Mouse (Mus musculus): ENCODE measurements at regions not wholly inside any gene's neighbourhood (a gene's known extent, or its start where the extent isn't known, plus 50 kb on each side); places are given as distances from the start of the nearest gene placed in this dataset.

DNA sequence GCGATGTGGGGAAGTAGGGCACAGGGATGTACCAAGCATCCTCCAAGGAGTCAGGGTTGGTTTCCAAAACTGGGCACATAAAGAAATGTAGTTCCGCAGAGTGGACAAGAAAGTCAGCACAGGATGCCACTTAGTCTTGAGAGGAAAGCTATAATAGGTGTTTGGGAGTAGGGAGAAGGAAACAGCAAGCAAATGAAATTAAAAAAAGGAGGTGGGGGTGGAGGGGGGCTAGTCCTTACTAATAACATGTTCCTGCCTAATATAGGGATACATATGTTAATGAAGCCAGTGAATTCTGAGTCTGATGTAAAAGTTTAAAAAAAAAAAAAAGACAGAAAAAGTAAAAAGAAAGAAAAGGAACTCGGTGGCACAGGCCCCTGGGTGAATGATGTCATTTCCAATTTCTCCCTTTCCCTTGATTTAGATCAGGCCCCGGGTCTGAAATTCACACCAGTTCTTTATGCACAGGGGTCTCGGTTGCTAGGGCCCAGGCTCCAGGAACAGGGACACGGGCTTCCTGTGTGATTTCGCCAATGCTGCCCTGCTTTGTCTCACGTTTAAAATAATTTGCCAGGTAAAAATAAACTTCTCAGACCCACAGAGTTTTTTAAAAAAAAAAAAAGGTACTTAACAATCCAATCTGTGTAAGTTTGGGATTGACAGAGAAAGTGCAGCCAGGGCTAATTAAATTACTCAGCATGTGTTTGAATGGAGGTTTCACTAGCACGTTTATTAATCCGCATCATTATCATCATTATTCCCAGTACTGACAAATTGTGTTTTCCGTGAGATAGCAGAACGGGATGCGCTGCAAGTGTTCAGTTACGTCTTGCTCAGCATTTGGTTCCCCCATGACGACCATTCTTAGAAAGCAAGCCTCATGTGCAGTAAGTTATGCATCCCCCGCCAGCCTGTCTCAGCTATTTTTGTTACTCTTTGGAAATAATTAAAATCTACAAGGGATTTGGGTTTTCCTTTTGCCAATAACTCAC is 172.8 kb upstream of the Slc25a13 start:
- Histone ChIP-seq H3K27me3 (ENCODE audit: insufficient read depth, low read length) (0 out of 2 replicates have a peak, but pooled peaks cover 2% of the 10 kb centered on the region), H3K4me1 (ENCODE audit: insufficient read depth, low read depth, low read length) (no peaks in the 10 kb centered on the region), H3K36me3 (replicated peaks) (no peaks in the 10 kb centered on the region), H3K4me3 (ENCODE audit: low read depth, low read length) (no peak overlapping the region), H3K9me3 (replicated peaks) (no peaks in the 10 kb centered on the region)
- ATAC-seq (ENCODE audit: extremely low read depth, insufficient number of reproducible peaks, low FRiP score, poor library complexity, severe bottlenecking), result no peak
- DNase-seq (ENCODE audit: low spot score), result no peak
- TF ChIP-seq CTCF (IDR thresholded peaks at IDR 0.05; ENCODE audit: low read depth, low read length) (no peak), GATA2 (IDR thresholded peaks at IDR 0.05; ENCODE audit: borderline replicate concordance, low read depth, low read length) (no peak)

DNA sequence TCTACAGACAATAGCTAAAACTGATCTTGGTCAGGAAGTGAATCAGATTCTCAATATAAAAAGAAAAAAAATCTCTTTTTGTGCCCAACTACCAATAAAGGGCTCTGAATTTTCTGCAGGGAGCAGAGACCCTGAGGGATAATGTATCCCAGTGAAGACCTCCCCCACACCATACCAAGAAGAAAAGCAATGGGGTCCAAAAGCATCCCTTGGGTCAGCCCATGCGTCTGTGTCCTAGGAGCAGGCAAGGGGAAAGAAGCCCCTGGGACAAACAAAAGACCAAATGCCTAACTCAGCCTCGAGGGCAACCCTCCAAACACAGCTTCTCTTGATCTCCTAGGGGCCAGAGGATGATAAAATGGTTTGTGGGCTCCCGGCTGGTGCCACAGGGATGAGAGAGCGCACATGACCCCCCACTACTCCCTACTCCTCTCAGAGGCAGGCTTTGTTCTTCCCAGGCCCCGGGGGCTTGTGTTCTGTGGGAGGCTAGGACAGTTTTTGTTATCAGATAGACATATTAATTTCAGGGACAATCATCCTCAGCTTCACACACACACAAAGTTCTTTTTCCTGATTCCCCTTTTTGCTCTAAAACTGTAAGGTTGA is 172.0 kb upstream of the Slc25a13 start:
- TF ChIP-seq POLR2AphosphoS5 (IDR thresholded peaks at IDR 0.05; ENCODE audit: insufficient replicate concordance, low read depth, low read length) (no peak), GATA2 (IDR thresholded peaks at IDR 0.05; ENCODE audit: borderline replicate concordance, low read depth, low read length) (no peak)
- 0 out of 2 replicates have a peak, but pooled peaks cover 2% of the 10 kb centered on the region for H3K27me3 ChIP-seq (ENCODE audit: insufficient read depth, low read length)
- no peaks in the 10 kb centered on the region for H3K4me1 ChIP-seq (ENCODE audit: insufficient read depth, low read depth, low read length)
- H3K4me3 ChIP-seq (ENCODE audit: low read depth, low read length), result no peak overlapping the region
- no peaks in the 10 kb centered on the region for H3K9me3 ChIP-seq (replicated peaks)
- no peaks in the 10 kb centered on the region for H3K36me3 ChIP-seq (replicated peaks)
- no peak for DNase-seq (ENCODE audit: low spot score)
- ATAC-seq (ENCODE audit: extremely low read depth, insufficient number of reproducible peaks, low FRiP score, poor library complexity, severe bottlenecking), result no peak

DNA sequence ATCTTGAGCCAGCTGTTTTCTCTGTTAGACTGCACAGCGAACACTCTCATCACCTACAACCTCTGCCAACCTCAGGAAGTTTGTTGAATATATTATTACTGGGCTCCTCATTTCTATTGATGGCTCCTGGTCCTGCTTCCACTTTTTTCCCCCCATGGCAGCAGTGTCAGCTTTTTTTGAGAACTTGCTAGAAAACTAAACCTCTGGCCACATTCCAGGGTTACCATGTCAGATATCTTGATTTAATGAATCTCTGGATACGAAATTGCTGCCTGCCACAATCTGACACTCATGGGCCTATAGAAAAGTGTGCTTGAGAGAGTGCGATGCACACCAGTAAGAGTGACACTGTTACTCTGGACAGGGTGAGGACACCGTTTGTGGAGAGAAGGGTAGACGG is 170.6 kb upstream of the Slc25a13 start:
- no peaks in the 10 kb centered on the region for H3K4me1 ChIP-seq (ENCODE audit: insufficient read depth, low read depth, low read length)
- no peak for DNase-seq (ENCODE audit: low spot score)
- no peak overlapping the region for H3K4me3 ChIP-seq (ENCODE audit: low read depth, low read length)
- no peaks in the 10 kb centered on the region for H3K36me3 ChIP-seq (replicated peaks)
- no peaks in the 10 kb centered on the region for H3K9me3 ChIP-seq (replicated peaks)
- ATAC-seq (ENCODE audit: extremely low read depth, insufficient number of reproducible peaks, low FRiP score, poor library complexity, severe bottlenecking), result no peak
- H3K27me3 ChIP-seq (ENCODE audit: insufficient read depth, low read length), result 0 out of 2 replicates have a peak, but pooled peaks cover 2% of the 10 kb centered on the region
- TF ChIP-seq GATA2 (IDR thresholded peaks at IDR 0.05; ENCODE audit: borderline replicate concordance, low read depth, low read length), result no peak
- TF ChIP-seq GATA1 (IDR thresholded peaks at IDR 0.05; ENCODE audit: borderline replicate concordance, low read length), result no peak
- no peak for TF ChIP-seq POLR2AphosphoS5 (IDR thresholded peaks at IDR 0.05; ENCODE audit: insufficient replicate concordance, low read depth, low read length)
- TF ChIP-seq CTCF (IDR thresholded peaks at IDR 0.05; ENCODE audit: low read depth, low read length), result no peak
- TF ChIP-seq TAL1 (conservative IDR thresholded peaks at IDR 0.05; ENCODE audit: low read depth, low read length), result no peak

DNA sequence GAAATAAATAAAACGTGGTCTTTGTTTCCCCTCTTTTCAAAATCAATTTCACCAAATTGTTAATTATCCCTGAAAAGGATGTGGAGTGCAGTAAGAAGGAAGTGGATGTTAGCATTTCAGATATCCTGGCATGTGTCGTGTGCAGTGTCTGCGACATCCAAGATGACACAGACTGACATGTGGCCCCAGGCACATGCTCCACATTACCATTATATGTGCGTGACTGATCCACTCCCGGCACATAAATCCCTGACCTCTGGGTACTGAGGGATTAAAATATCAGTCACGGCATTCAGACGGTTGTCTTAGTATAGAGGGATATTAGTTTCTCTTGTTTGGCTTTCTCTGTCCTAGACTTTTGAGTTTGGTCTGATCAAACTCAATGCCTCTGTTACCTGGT is 168.0 kb upstream of the Slc25a13 start:
- ATAC-seq (ENCODE audit: extremely low read depth, insufficient number of reproducible peaks, low FRiP score, poor library complexity, severe bottlenecking) (no peak), DNase-seq (ENCODE audit: low spot score) (no peak)
- no peaks in the 10 kb centered on the region for H3K36me3 ChIP-seq (replicated peaks)
- no peaks in the 10 kb centered on the region for H3K9me3 ChIP-seq (replicated peaks)
- H3K4me3 ChIP-seq (ENCODE audit: low read depth, low read length), result no peak overlapping the region
- H3K27me3 ChIP-seq (ENCODE audit: insufficient read depth, low read length), result 0 out of 2 replicates have a peak, but pooled peaks cover 2% of the 10 kb centered on the region
- no peak for TF ChIP-seq TAL1 (conservative IDR thresholded peaks at IDR 0.05; ENCODE audit: low read depth, low read length)
- no peak for TF ChIP-seq POLR2AphosphoS5 (IDR thresholded peaks at IDR 0.05; ENCODE audit: insufficient replicate concordance, low read depth, low read length)
- no peak for TF ChIP-seq CTCF (IDR thresholded peaks at IDR 0.05; ENCODE audit: low read depth, low read length)
- no peak for TF ChIP-seq GATA1 (IDR thresholded peaks at IDR 0.05; ENCODE audit: borderline replicate concordance, low read length)
- TF ChIP-seq GATA2 (IDR thresholded peaks at IDR 0.05; ENCODE audit: borderline replicate concordance, low read depth, low read length), result no peak
- H3K4me1 ChIP-seq (ENCODE audit: insufficient read depth, low read depth, low read length), result no peaks in the 10 kb centered on the region

DNA sequence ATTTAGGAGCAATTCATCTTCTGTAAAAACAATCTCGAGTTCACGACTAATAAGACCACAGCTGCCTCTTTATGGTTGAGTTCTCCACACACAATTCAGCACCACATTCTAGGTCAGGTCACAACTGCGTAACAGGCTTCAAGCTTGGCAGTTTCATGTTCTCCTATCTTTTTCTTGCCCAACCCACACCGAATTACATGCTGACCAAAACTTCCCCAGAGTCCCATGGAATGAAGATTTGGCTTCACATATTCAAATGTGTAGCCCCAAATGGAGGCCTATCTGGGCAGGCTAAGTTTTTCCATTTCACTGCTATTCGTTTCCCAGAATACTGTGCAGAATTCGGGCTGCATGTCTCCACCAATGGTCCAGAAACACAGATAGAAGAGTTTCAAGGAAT is 167.5 kb upstream of the Slc25a13 start:
- DNase-seq (ENCODE audit: low spot score), result no peak
- TF ChIP-seq CTCF (IDR thresholded peaks at IDR 0.05; ENCODE audit: low read depth, low read length) (no peak), GATA1 (IDR thresholded peaks at IDR 0.05; ENCODE audit: borderline replicate concordance, low read length) (no peak), TAL1 (conservative IDR thresholded peaks at IDR 0.05; ENCODE audit: low read depth, low read length) (no peak), GATA2 (IDR thresholded peaks at IDR 0.05; ENCODE audit: borderline replicate concordance, low read depth, low read length) (no peak), POLR2AphosphoS5 (IDR thresholded peaks at IDR 0.05; ENCODE audit: insufficient replicate concordance, low read depth, low read length) (no peak)
- H3K36me3 ChIP-seq (replicated peaks), result no peaks in the 10 kb centered on the region

DNA sequence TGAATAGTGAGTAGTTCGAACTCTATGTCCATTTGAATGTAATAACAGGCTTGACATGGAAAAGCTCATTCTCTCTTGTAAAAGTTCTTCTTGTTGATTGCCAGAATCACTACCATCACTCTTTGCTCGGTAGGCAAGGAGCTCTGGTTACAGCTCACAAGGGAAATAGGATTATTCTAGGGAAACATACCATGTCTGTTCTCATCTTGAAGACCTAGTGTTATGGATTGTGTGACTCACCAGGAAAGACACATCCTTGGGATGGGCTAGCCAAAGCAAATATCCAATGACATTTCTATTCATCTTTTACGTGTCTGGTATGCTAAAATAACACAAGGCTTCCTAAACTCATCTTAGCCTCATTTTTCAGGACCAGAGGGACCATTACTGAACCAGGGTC is 155.4 kb upstream of the Slc25a13 start:
- no peak overlapping the region for H3K4me3 ChIP-seq (ENCODE audit: low read depth, low read length)
- no peaks in the 10 kb centered on the region for H3K9me3 ChIP-seq (replicated peaks)
- no peaks in the 10 kb centered on the region for H3K36me3 ChIP-seq (replicated peaks)
- H3K27me3 ChIP-seq (ENCODE audit: insufficient read depth, low read length), result no peaks in the 10 kb centered on the region
- no peaks in the 10 kb centered on the region for H3K4me1 ChIP-seq (ENCODE audit: insufficient read depth, low read depth, low read length)
- no peak for ATAC-seq (ENCODE audit: extremely low read depth, insufficient number of reproducible peaks, low FRiP score, poor library complexity, severe bottlenecking)
- no peak for TF ChIP-seq GATA2 (IDR thresholded peaks at IDR 0.05; ENCODE audit: borderline replicate concordance, low read depth, low read length)
- TF ChIP-seq GATA1 (IDR thresholded peaks at IDR 0.05; ENCODE audit: borderline replicate concordance, low read length), result no peak
- no peak for TF ChIP-seq POLR2AphosphoS5 (IDR thresholded peaks at IDR 0.05; ENCODE audit: insufficient replicate concordance, low read depth, low read length)
- no peak for TF ChIP-seq CTCF (IDR thresholded peaks at IDR 0.05; ENCODE audit: low read depth, low read length)
- DNase-seq (ENCODE audit: low spot score), result no peak

More for the DNA sequence above, 167.5 kb upstream of the Slc25a13 start:
- Histone ChIP-seq H3K4me1 (ENCODE audit: insufficient read depth, low read depth, low read length) (no peaks in the 10 kb centered on the region), H3K4me3 (ENCODE audit: low read depth, low read length) (no peak overlapping the region), H3K27me3 (ENCODE audit: insufficient read depth, low read length) (0 out of 2 replicates have a peak, but pooled peaks cover 2% of the 10 kb centered on the region), H3K9me3 (replicated peaks) (no peaks in the 10 kb centered on the region)
- ATAC-seq (ENCODE audit: extremely low read depth, insufficient number of reproducible peaks, low FRiP score, poor library complexity, severe bottlenecking), result no peak
